Mouse (Mus musculus): Measurements from ENCODE around the gene Ankrd60. TPM values are rescaled to one million over a fixed set of nuclear protein-coding genes. Genes with fewer than 3 reads are reported as not detected.
A peak's percentile ranks its signal among the peaks of the same experiment; 100 is the strongest.

Gene Ankrd60
- polyA plus RNA-seq (2014; fragmentation: Nextera tagmentation; extraction: Ambion mirVana): not detected in 2 replicates

- H3K4me1 ChIP-seq (ENCODE audit: control insufficient read depth in 2 of 2, insufficient read depth in 2 of 2, low read length in 2 of 2): peaks cover 0 to 5% of the 10 kb centered on the region in 2 experiments; a peak in 2 of 4 replicates
- H3K27ac ChIP-seq (replicated peaks in 1 of 2; ENCODE audit: control insufficient read depth in 1 of 2, insufficient read depth in 1 of 2, low read depth in 2 of 2, low read length in 2 of 2): no peak within 1 kb of the TSS
- no peaks in the 10 kb centered on the region for H3K36me3 ChIP-seq (ENCODE audit: control insufficient read depth, insufficient read depth, low read length)
- no peaks in the 10 kb centered on the region for H3K9me3 ChIP-seq (ENCODE audit: control insufficient read depth, low read length)
- WGBS: 9% methylated on average over 55 of the region's 58 CpGs
- H3K4me2 ChIP-seq (ENCODE audit: low read length): peak within 1 kb of the TSS; percentile 81
- ATAC-seq (ENCODE audit: insufficient number of reproducible peaks, insufficient read depth, low FRiP score, low read depth): peak; percentile 34; the same call in 1 of the 2 replicates
- H3K9ac ChIP-seq (ENCODE audit: low read length): peak within 1 kb of the TSS; percentile 61
- peaks cover 25% of the 10 kb centered on the region for H3K27me3 ChIP-seq (ENCODE audit: control insufficient read depth, insufficient read depth, low read length)
- peak within 1 kb of the TSS; percentile 43 to 52 for H3K4me3 ChIP-seq (ENCODE audit: control insufficient read depth in 1 of 2, insufficient read depth in 1 of 2, low read depth in 1 of 2, low read length in 2 of 2)
Observed at GRCm38 (mm10) chr2:173577669-173578557, at the start of gene Ankrd60. TSS of gene Ankrd60 (minus strand) at chr2:173578365.

- Histone ChIP-seq H3K4me3 (ENCODE audit: control insufficient read depth in 1 of 2, insufficient read depth in 1 of 2, low read depth in 1 of 2, low read length in 2 of 2) (no peak overlapping the region), H3K27ac (replicated peaks in 1 of 2; ENCODE audit: control insufficient read depth in 1 of 2, insufficient read depth in 1 of 2, low read depth in 2 of 2, low read length in 2 of 2) (no peak overlapping the region), H3K9ac (ENCODE audit: low read length) (no peak overlapping the region), H3K27me3 (ENCODE audit: control insufficient read depth, insufficient read depth, low read length) (no peaks in the 10 kb centered on the region), H3K4me1 (ENCODE audit: control insufficient read depth in 2 of 2, insufficient read depth in 2 of 2, low read length in 2 of 2) (peaks cover 0 to 2% of the 10 kb centered on the region in 2 experiments; a peak in 1 of 4 replicates), H3K9me3 (ENCODE audit: control insufficient read depth, low read length) (no peaks in the 10 kb centered on the region), H3K36me3 (ENCODE audit: control insufficient read depth, insufficient read depth, low read length) (no peaks in the 10 kb centered on the region), H3K4me2 (ENCODE audit: low read length) (no peak overlapping the region)
- no peak for ATAC-seq (ENCODE audit: insufficient number of reproducible peaks, insufficient read depth, low FRiP score, low read depth)
- 89% methylated on average over 3 of the region's 3 CpGs for WGBS
Observed at GRCm38 (mm10) chr2:173625786-173626185, 47.6 kb upstream of the Ankrd60 start.

GRCm38 (mm10) chr2:173624667-173625066 lies 46.5 kb upstream of the Ankrd60 start:
- no peak overlapping the region for H3K4me2 ChIP-seq (ENCODE audit: low read length)
- no peak overlapping the region for H3K4me3 ChIP-seq (ENCODE audit: control insufficient read depth in 1 of 2, insufficient read depth in 1 of 2, low read depth in 1 of 2, low read length in 2 of 2)
- no peak for ATAC-seq (ENCODE audit: insufficient number of reproducible peaks, insufficient read depth, low FRiP score, low read depth)
- H3K9me3 ChIP-seq (ENCODE audit: control insufficient read depth, low read length): no peaks in the 10 kb centered on the region
- H3K36me3 ChIP-seq (ENCODE audit: control insufficient read depth, insufficient read depth, low read length): no peaks in the 10 kb centered on the region
- peaks cover 0 to 2% of the 10 kb centered on the region in 2 experiments; a peak in 1 of 4 replicates for H3K4me1 ChIP-seq (ENCODE audit: control insufficient read depth in 2 of 2, insufficient read depth in 2 of 2, low read length in 2 of 2)
- H3K27ac ChIP-seq (replicated peaks in 1 of 2; ENCODE audit: control insufficient read depth in 1 of 2, insufficient read depth in 1 of 2, low read depth in 2 of 2, low read length in 2 of 2): no peak overlapping the region
- H3K9ac ChIP-seq (ENCODE audit: low read length): no peak overlapping the region
- WGBS: 58% methylated on average over 7 of the region's 7 CpGs
- no peaks in the 10 kb centered on the region for H3K27me3 ChIP-seq (ENCODE audit: control insufficient read depth, insufficient read depth, low read length)

GRCm38 (mm10) chr2:173622173-173622601 lies 44.0 kb upstream of the Ankrd60 start:
- no peak overlapping the region for H3K9ac ChIP-seq (ENCODE audit: low read length)
- 66% methylated on average over 7 of the region's 7 CpGs for WGBS
- no peak overlapping the region for H3K27ac ChIP-seq (replicated peaks in 1 of 2; ENCODE audit: control insufficient read depth in 1 of 2, insufficient read depth in 1 of 2, low read depth in 2 of 2, low read length in 2 of 2)
- no peak for ATAC-seq (ENCODE audit: insufficient number of reproducible peaks, insufficient read depth, low FRiP score, low read depth)
- H3K4me2 ChIP-seq (ENCODE audit: low read length): no peak overlapping the region
- no peaks in the 10 kb centered on the region for H3K36me3 ChIP-seq (ENCODE audit: control insufficient read depth, insufficient read depth, low read length)
- H3K27me3 ChIP-seq (ENCODE audit: control insufficient read depth, insufficient read depth, low read length): no peaks in the 10 kb centered on the region
- H3K4me1 ChIP-seq (ENCODE audit: control insufficient read depth in 2 of 2, insufficient read depth in 2 of 2, low read length in 2 of 2): no peaks in the 10 kb centered on the region; a peak in 1 of 4 replicates
- no peak overlapping the region for H3K4me3 ChIP-seq (ENCODE audit: control insufficient read depth in 1 of 2, insufficient read depth in 1 of 2, low read depth in 1 of 2, low read length in 2 of 2)
- no peaks in the 10 kb centered on the region for H3K9me3 ChIP-seq (ENCODE audit: control insufficient read depth, low read length)

- H3K36me3 ChIP-seq (ENCODE audit: control insufficient read depth, insufficient read depth, low read length): 0 out of 2 replicates have a peak, but pooled peaks cover 3% of the 10 kb centered on the region
- WGBS: 94% methylated on average over 4 of the region's 4 CpGs
- H3K27me3 ChIP-seq (ENCODE audit: control insufficient read depth, insufficient read depth, low read length): no peaks in the 10 kb centered on the region
Observed at GRCm38 (mm10) chr2:173620645-173621044, 42.5 kb upstream of the Ankrd60 start.

GRCm38 (mm10) chr2:173619132-173619531 lies 41.0 kb upstream of the Ankrd60 start:
- no peak for ATAC-seq (ENCODE audit: insufficient number of reproducible peaks, insufficient read depth, low FRiP score, low read depth)
- Histone ChIP-seq H3K4me1 (ENCODE audit: control insufficient read depth in 2 of 2, insufficient read depth in 2 of 2, low read length in 2 of 2) (no peaks in the 10 kb centered on the region), H3K4me3 (ENCODE audit: control insufficient read depth in 1 of 2, insufficient read depth in 1 of 2, low read depth in 1 of 2, low read length in 2 of 2) (no peak overlapping the region), H3K36me3 (ENCODE audit: control insufficient read depth, insufficient read depth, low read length) (0 out of 2 replicates have a peak, but pooled peaks cover 10% of the 10 kb centered on the region), H3K27ac (replicated peaks in 1 of 2; ENCODE audit: control insufficient read depth in 1 of 2, insufficient read depth in 1 of 2, low read depth in 2 of 2, low read length in 2 of 2) (no peak overlapping the region), H3K27me3 (ENCODE audit: control insufficient read depth, insufficient read depth, low read length) (no peaks in the 10 kb centered on the region), H3K4me2 (ENCODE audit: low read length) (no peak overlapping the region), H3K9ac (ENCODE audit: low read length) (no peak overlapping the region), H3K9me3 (ENCODE audit: control insufficient read depth, low read length) (no peaks in the 10 kb centered on the region)
- 84% methylated on average over 5 of the region's 5 CpGs for WGBS

More at GRCm38 (mm10) chr2:173620645-173621044, 42.5 kb upstream of the Ankrd60 start:
- ATAC-seq (ENCODE audit: insufficient number of reproducible peaks, insufficient read depth, low FRiP score, low read depth): no peak
- no peaks in the 10 kb centered on the region; a peak in 1 of 4 replicates for H3K4me1 ChIP-seq (ENCODE audit: control insufficient read depth in 2 of 2, insufficient read depth in 2 of 2, low read length in 2 of 2)
- no peak overlapping the region for H3K4me3 ChIP-seq (ENCODE audit: control insufficient read depth in 1 of 2, insufficient read depth in 1 of 2, low read depth in 1 of 2, low read length in 2 of 2)
- no peak overlapping the region for H3K9ac ChIP-seq (ENCODE audit: low read length)
- no peaks in the 10 kb centered on the region for H3K9me3 ChIP-seq (ENCODE audit: control insufficient read depth, low read length)
- no peak overlapping the region for H3K4me2 ChIP-seq (ENCODE audit: low read length)
- H3K27ac ChIP-seq (replicated peaks in 1 of 2; ENCODE audit: control insufficient read depth in 1 of 2, insufficient read depth in 1 of 2, low read depth in 2 of 2, low read length in 2 of 2): no peak overlapping the region

GRCm38 (mm10) chr2:173616156-173616555 lies 38.0 kb upstream of the Ankrd60 start:
- no peak for ATAC-seq (ENCODE audit: insufficient number of reproducible peaks, insufficient read depth, low FRiP score, low read depth)
- no peaks in the 10 kb centered on the region for H3K27me3 ChIP-seq (ENCODE audit: control insufficient read depth, insufficient read depth, low read length)
- H3K4me2 ChIP-seq (ENCODE audit: low read length): no peak overlapping the region
- no peaks in the 10 kb centered on the region for H3K9me3 ChIP-seq (ENCODE audit: control insufficient read depth, low read length)
- H3K36me3 ChIP-seq (ENCODE audit: control insufficient read depth, insufficient read depth, low read length): peaks cover 14% of the 10 kb centered on the region; the same call in 1 of the 2 replicates
- H3K4me3 ChIP-seq (ENCODE audit: control insufficient read depth in 1 of 2, insufficient read depth in 1 of 2, low read depth in 1 of 2, low read length in 2 of 2): no peak overlapping the region
- WGBS: 79% methylated on average over 7 of the region's 7 CpGs
- H3K9ac ChIP-seq (ENCODE audit: low read length): no peak overlapping the region
- no peaks in the 10 kb centered on the region for H3K4me1 ChIP-seq (ENCODE audit: control insufficient read depth in 2 of 2, insufficient read depth in 2 of 2, low read length in 2 of 2)
- no peak overlapping the region for H3K27ac ChIP-seq (replicated peaks in 1 of 2; ENCODE audit: control insufficient read depth in 1 of 2, insufficient read depth in 1 of 2, low read depth in 2 of 2, low read length in 2 of 2)

Measured in heart, embryonic 14.5 days (tissue).